ENCODE assay signal across 25 mouse cellular contexts in genomic region chr11:51453742-51454141, GRCm38 (mm10).
DNase-seq lines count a peak whose midpoint lies in the region; ATAC-seq and TF ChIP-seq lines count a peak whose summit lies in the region.
"Had no signal": no experiment of that assay in that cellular context is flagged by ENCODE, and none has a peak within 500 bp of the region (broad histone marks: within the 10 kb centered on the region; RNA-seq: fewer than 3 reads in every experiment).

No protein-coding gene starts in this region.

- no peak for TF ChIP-seq POLR2A in myocyte (IDR thresholded peaks at IDR 0.05; ENCODE audit: insufficient read length, low read depth)

- H3K36me3 ChIP-seq in midbrain, embryonic 10.5 days = no peaks in the 10 kb centered on the region
- H3K36me3 ChIP-seq in midbrain, postnatal 0 days (ENCODE audit: insufficient read depth, low read length) = no peaks in the 10 kb centered on the region
- no peaks in the 10 kb centered on the region for H3K36me3 ChIP-seq in myocyte (ENCODE audit: control insufficient read depth, insufficient read depth)
- no peaks in the 10 kb centered on the region for H3K36me3 ChIP-seq in midbrain, embryonic 14.5 days (ENCODE audit: control insufficient read depth, insufficient read depth, low read length)
- H3K36me3 ChIP-seq: embryonic facial prominence, embryonic 10.5 days; embryonic facial prominence, embryonic 13.5 days; forebrain, embryonic 12.5 days; forebrain, embryonic 15.5 days; heart, embryonic 10.5 days; hindbrain, embryonic 13.5 days had no signal

- no peak for ATAC-seq in midbrain, postnatal 0 days (ENCODE audit: low FRiP score)
- ATAC-seq in midbrain, embryonic 14.5 days (ENCODE audit: low FRiP score, low TSS enrichment) = no peak
- ATAC-seq: CD4-positive, CD25-positive, alpha-beta regulatory T cell, adult 4 months; forebrain, embryonic 15.5 days; hindbrain, postnatal 0 days; inflammation-experienced regulatory T-cells, adult 6 months; intestine, embryonic 16.5 days had no signal

- H3K79me2 ChIP-seq in myocyte (ENCODE audit: control insufficient read depth, insufficient read depth) = no peaks in the 10 kb centered on the region

- 91% methylated on average over 9 of the region's 9 CpGs for WGBS in midbrain, embryonic 10.5 days
- 85% methylated on average over 9 of the region's 9 CpGs for WGBS in midbrain, postnatal 0 days
- WGBS in midbrain, embryonic 14.5 days = 92% methylated on average over 9 of the region's 9 CpGs

- no peak overlapping the region for H3ac ChIP-seq in myocyte (ENCODE audit: control insufficient read depth, insufficient read length)

- no peak overlapping the region for H3K4me3 ChIP-seq in midbrain, embryonic 10.5 days
- no peak overlapping the region for H3K4me3 ChIP-seq in midbrain, postnatal 0 days (ENCODE audit: low read depth, low read length)
- no peak overlapping the region for H3K4me3 ChIP-seq in myocyte
- H3K4me3 ChIP-seq in midbrain, embryonic 14.5 days (replicated peaks; ENCODE audit: low read depth, low read length) = no peak overlapping the region
- H3K4me3 ChIP-seq: embryonic facial prominence, embryonic 10.5 days; embryonic facial prominence, embryonic 13.5 days; erythroblast, embryonic 14.5 days; forebrain, embryonic 12.5 days; forebrain, embryonic 15.5 days; heart, adult 2 months; heart, embryonic 10.5 days; hindbrain, embryonic 13.5 days had no signal

- DNase-seq in gastrocnemius, postnatal 10 days = peak; percentile 27
- DNase-seq in gastrocnemius, postnatal 4 days (ENCODE audit: low spot score in 2 of 2) = no peak
- DNase-seq in midbrain, embryonic 10.5 days (ENCODE audit: low spot score) = no peak
- no peak for DNase-seq in midbrain, postnatal 0 days (ENCODE audit: low spot score)
- peak; percentile 65 for DNase-seq in adrenal gland, postnatal 14 days
- no peak for DNase-seq in midbrain, embryonic 14.5 days
- no peak for DNase-seq in right cerebral cortex, adult 18-20 months
- DNase-seq: cerebellum, adult 11 months; cerebellum, adult 2 months; cerebellum, postnatal 36 days; embryo, embryonic 11 days; heart, adult 2 months; kidney, adult 18-20 months had no signal

- TF ChIP-seq CTCF in midbrain, postnatal 0 days (IDR thresholded peaks at IDR 0.05) = no peak

- no peak overlapping the region for H3K9ac ChIP-seq in midbrain, postnatal 0 days (replicated peaks; ENCODE audit: low read length, poor library complexity, severe bottlenecking)
- H3K9ac ChIP-seq in midbrain, embryonic 14.5 days (replicated peaks; ENCODE audit: low read length) = no peak overlapping the region
- H3K9ac ChIP-seq: embryonic facial prominence, embryonic 13.5 days; forebrain, embryonic 12.5 days; forebrain, embryonic 15.5 days; hindbrain, embryonic 13.5 days had no signal

- no peaks in the 10 kb centered on the region for H3K27me3 ChIP-seq in midbrain, embryonic 10.5 days (ENCODE audit: low read depth, poor library complexity, severe bottlenecking)
- H3K27me3 ChIP-seq in midbrain, postnatal 0 days (ENCODE audit: insufficient read depth, low read length) = no peaks in the 10 kb centered on the region
- H3K27me3 ChIP-seq in myocyte (ENCODE audit: control insufficient read depth, insufficient read depth, insufficient read length) = no peaks in the 10 kb centered on the region
- H3K27me3 ChIP-seq in midbrain, embryonic 14.5 days (ENCODE audit: control insufficient read depth, insufficient read depth, low read length) = no peaks in the 10 kb centered on the region
- H3K27me3 ChIP-seq: embryonic facial prominence, embryonic 13.5 days; forebrain, embryonic 12.5 days; forebrain, embryonic 15.5 days had no signal

- H3K4me2 ChIP-seq in midbrain, postnatal 0 days (ENCODE audit: low read depth, low read length, poor library complexity, severe bottlenecking) = no peak overlapping the region
- H3K4me2 ChIP-seq in myocyte (ENCODE audit: low read depth) = no peak overlapping the region
- no peak overlapping the region for H3K4me2 ChIP-seq in midbrain, embryonic 14.5 days (ENCODE audit: low read length)
- H3K4me2 ChIP-seq: embryonic facial prominence, embryonic 13.5 days; forebrain, embryonic 12.5 days; forebrain, embryonic 15.5 days; hindbrain, embryonic 13.5 days had no signal

- H3K4me1 ChIP-seq in midbrain, embryonic 10.5 days = peaks cover 23% of the 10 kb centered on the region
- 0 out of 2 replicates have a peak, but pooled peaks cover under 1% of the 10 kb centered on the region for H3K4me1 ChIP-seq in midbrain, postnatal 0 days (ENCODE audit: insufficient read depth, low read length)
- peaks cover 2% of the 10 kb centered on the region; the same call in 1 of the 2 replicates for H3K4me1 ChIP-seq in midbrain, embryonic 14.5 days (ENCODE audit: control insufficient read depth, insufficient read depth, low read length)

- H3K27ac ChIP-seq in midbrain, embryonic 10.5 days (replicated peaks) = 0 out of 2 replicates have a peak overlapping the region, but pooled peaks have one; percentile 2
- H3K27ac ChIP-seq in midbrain, postnatal 0 days (ENCODE audit: low read depth, low read length) = no peak overlapping the region
- no peak overlapping the region for H3K27ac ChIP-seq in midbrain, embryonic 14.5 days (replicated peaks; ENCODE audit: low read depth, low read length)
- H3K27ac ChIP-seq: embryonic facial prominence, embryonic 13.5 days; forebrain, embryonic 12.5 days; forebrain, embryonic 15.5 days; heart, adult 2 months; heart, embryonic 10.5 days; hindbrain, embryonic 13.5 days; hindbrain, postnatal 0 days had no signal

- no peaks in the 10 kb centered on the region for H3K9me3 ChIP-seq in midbrain, embryonic 10.5 days (replicated peaks)
- H3K9me3 ChIP-seq in midbrain, postnatal 0 days (ENCODE audit: low read length) = no peaks in the 10 kb centered on the region
- H3K9me3 ChIP-seq in midbrain, embryonic 14.5 days (ENCODE audit: control insufficient read depth, low read length) = no peaks in the 10 kb centered on the region
- H3K9me3 ChIP-seq: embryonic facial prominence, embryonic 10.5 days; embryonic facial prominence, embryonic 13.5 days; forebrain, embryonic 12.5 days; forebrain, embryonic 15.5 days; heart, embryonic 10.5 days; hindbrain, embryonic 13.5 days had no signal

TF ChIP-seq in myocyte, 11 proteins besides CTCF, POLR2A, EP300 and RAD21:
- TF ChIP-seq E2F4 (IDR thresholded peaks at IDR 0.05; ENCODE audit: insufficient read depth) = no peak
- peak; percentile 30 to 97 (median 83) for TF ChIP-seq MYOD1 (IDR thresholded peaks at IDR 0.05; ENCODE audit: control insufficient read depth in 1 of 3, insufficient read length in 2 of 3, low read depth in 2 of 3)
- TF ChIP-seq CEBPB (IDR thresholded peaks at IDR 0.05; ENCODE audit: insufficient read depth, poor library complexity, severe bottlenecking) = no peak
- no peak for TF ChIP-seq USF1 (IDR thresholded peaks at IDR 0.05; ENCODE audit: low read depth)
- peak; percentile 91 for TF ChIP-seq TCF12 (IDR thresholded peaks at IDR 0.05; ENCODE audit: insufficient read depth, poor library complexity, severe bottlenecking)
- TF ChIP-seq MYOG (IDR thresholded peaks at IDR 0.05; ENCODE audit: control insufficient read depth in 1 of 3, insufficient read depth in 1 of 3, insufficient read length in 2 of 3, low read depth in 2 of 3) = peak; percentile 90 to 98 (median 90)
- TF ChIP-seq TCF3 (IDR thresholded peaks at IDR 0.05; ENCODE audit: insufficient read length, low read depth) = peak; percentile 78
- TF ChIP-seq REST (IDR thresholded peaks at IDR 0.05; ENCODE audit: insufficient read depth, insufficient read length) = no peak
- no peak for TF ChIP-seq SRF (IDR thresholded peaks at IDR 0.05; ENCODE audit: control insufficient read depth, insufficient read length, low read depth)
- no peak for TF ChIP-seq POLR2AphosphoS2 (IDR thresholded peaks at IDR 0.05; ENCODE audit: insufficient read length, low read depth)
- no peak for TF ChIP-seq MAX (IDR thresholded peaks at IDR 0.05; ENCODE audit: low read depth)

Comparison
In these comparisons a context has a peak if more than half of its experiments do, and no peak if none do; other contexts are left out.
1. DNase-seq: peak in gastrocnemius, postnatal 10 days (single experiment) and adrenal gland, postnatal 14 days (single experiment); none in gastrocnemius, postnatal 4 days (0 of 2), midbrain, embryonic 10.5 days (single experiment), midbrain, postnatal 0 days (single experiment), midbrain, embryonic 14.5 days (single experiment) and right cerebral cortex, adult 18-20 months (single experiment).